Mouse (Mus musculus) NIH3T3 (cell line): ENCODE data around the gene Stox1.

Experiments
- DNase-seq: peaks from one replicate; pipeline ENCODE4 v3.0.0-alpha.2; 2012; ENCODE audit warnings: low read depth

The Stox1 gene

DNA sequence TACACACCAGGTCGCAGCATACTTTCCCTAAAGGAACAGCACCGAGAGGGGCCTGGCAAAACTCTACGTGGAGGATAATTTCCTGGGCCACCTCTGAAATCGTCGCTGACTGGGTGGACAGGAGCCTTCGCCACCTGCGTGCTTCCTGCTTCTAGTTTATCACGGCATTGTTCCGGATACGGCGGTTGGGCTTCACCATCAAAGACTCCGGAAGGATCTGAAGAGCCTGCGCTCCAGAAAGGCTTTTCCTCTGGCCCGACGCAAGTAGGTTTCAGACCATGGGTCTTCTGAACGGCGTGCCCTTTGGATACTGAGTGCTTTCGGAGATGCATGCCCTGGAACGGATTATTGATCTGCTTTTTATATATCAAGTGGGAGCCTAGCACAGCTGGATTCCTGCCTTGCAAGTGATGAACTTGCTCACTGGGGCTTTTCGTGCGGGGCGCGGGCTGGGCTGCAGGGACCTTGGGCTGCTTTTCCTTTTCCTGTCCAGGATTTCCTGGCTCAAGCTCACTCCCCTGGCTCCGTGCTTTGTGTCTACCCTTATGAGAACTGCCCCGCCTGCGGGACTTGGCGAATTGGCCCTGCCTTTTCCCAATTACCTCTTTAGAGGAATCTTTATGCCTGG is 60.9 kb downstream of the Stox1 start:
- DNase-seq: no peak

DNA sequence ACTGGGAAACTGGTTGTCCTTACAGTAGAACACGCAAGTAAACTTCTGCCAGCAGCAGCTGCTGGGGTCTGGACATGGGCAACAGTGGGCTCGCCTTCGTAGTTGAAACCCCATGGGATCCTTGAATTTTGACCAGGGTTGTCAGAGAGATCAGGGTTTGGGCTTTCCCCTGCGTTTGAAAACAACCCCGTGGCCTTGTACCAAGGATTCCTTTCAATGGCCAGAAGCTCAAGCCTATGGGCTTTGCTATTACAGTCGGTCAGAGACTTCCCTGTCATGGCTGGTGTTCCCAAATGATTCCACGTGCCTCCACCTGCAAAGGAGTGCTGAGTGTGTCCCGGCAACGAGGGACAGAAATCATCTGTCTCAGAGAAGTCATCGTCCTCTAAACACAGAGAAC is 61.8 kb downstream of the Stox1 start:
- DNase-seq: no peak

GRCm38 (mm10) chr10:62656711-62657110 is 69.2 kb downstream of the Stox1 start:
- DNase-seq: no peak

- no peak for DNase-seq
Measured at GRCm38 (mm10) chr10:62651961-62652360, 74.0 kb downstream of the Stox1 start.

DNA sequence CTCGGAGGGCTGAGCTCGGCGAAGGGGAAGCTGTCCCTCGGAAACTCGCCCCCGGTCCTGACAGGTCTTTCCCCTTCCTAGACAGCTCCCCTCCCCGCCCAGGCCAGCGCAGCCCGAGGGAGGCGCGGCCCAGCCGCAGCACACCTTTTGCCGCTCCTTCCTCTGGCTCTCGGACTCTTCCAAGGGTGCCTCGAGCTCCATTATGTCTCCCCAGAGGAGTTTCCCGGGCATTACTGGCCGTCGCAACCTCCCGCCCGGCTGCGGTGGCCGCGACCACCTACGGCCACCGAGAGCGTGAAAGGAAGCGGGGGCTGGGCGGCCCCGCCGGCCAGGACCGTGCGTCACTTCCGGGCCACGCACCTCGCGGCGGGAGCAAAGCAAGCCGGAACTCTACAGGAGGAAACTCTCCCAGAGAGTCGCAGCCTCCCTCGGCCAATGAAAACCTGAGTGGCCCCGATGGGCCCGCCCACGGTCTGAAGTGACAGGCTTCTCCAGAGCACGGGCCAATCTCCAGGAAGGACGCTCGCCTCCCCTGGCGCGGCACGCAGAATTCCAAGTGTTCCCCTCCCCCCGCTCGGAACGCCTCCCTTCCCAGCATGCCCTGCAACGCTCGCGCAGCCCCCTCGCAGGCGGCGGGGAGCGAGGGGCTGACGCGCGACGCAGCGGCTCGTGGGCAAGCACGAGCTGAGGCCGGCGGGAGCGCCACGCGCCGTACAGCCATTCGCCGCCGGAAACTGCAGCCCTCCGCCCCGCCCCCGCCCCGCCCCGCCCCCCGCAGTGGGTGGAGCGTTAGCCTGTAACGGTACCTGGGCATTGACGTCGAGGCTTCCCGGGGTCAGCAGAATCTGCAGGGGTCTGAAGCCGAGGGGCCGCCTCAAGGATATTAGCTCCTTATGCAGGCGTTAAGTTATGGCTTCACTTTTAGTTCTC is 74.8 kb downstream of the Stox1 start, which contains the start of gene Ddx50:
Ddx50 (minus strand) TSS at position 338 of the 930 bp plus-strand sequence.
- peak; percentile 100 for DNase-seq

GRCm38 (mm10) chr10:62650358-62650782 is 75.6 kb downstream of the Stox1 start:
- DNase-seq: peak; percentile 54
